Mouse (Mus musculus) heart, embryonic 16.5 days (tissue): ENCODE results near the gene Bend6. TPM values are rescaled to one million over a fixed set of nuclear protein-coding genes. Genes with fewer than 3 reads are reported as not detected.

Source experiments
- ATAC-seq: fragments of 200-750 bp; cut with Nextera tagmentation; replicated peaks from 2 replicates; pipeline ENCODE4 v1.8.0; 2017; ENCODE audit warnings: moderate number of reproducible peaks; ENCODE audit not compliant: insufficient read depth, low FRiP score; ENCODE audit errors: extremely low read depth
- H3K27ac ChIP-seq: fragments of 300-500 bp; sonication (generic); 2 replicates; pipeline ENCODE4 v1.5.1; 2014; ENCODE audit warnings: mild to moderate bottlenecking, low read length, control low read depth, moderate library complexity
- H3K27me3 ChIP-seq: fragments of 300-500 bp; sonication (generic); 2 replicates; pipeline ENCODE4 v1.6.1; 2014; ENCODE audit warnings: low read length, mixed read lengths; ENCODE audit not compliant: control insufficient read depth, insufficient read depth
- H3K36me3 ChIP-seq: fragments of 300-500 bp; sonication (generic); 2 replicates; pipeline ENCODE4 v1.6.1; 2014; ENCODE audit not compliant: control insufficient read depth, insufficient read depth
- H3K4me1 ChIP-seq: fragments of 300-500 bp; sonication (generic); 2 replicates; pipeline ENCODE4 v1.6.1; 2014; ENCODE audit warnings: low read length, mixed read lengths; ENCODE audit not compliant: control insufficient read depth, insufficient read depth
- H3K4me2 ChIP-seq: fragments of 300-500 bp; sonication (generic); 2 replicates; pipeline ENCODE4 v1.6.1; 2014; ENCODE audit warnings: low read depth, mild to moderate bottlenecking, control low read depth, low read length
- H3K4me3 ChIP-seq: fragments of 300-500 bp; sonication (generic); 2 replicates; pipeline ENCODE4 v1.5.1; 2014; ENCODE audit warnings: mild to moderate bottlenecking, control low read depth, low read length
- H3K9ac ChIP-seq: fragments of 300-500 bp; sonication (generic); 2 replicates; pipeline ENCODE4 v1.6.1; 2014; ENCODE audit warnings: low read length, control low read depth
- H3K9me3 ChIP-seq: fragments of 300-500 bp; sonication (generic); replicated peaks from 2 replicates; pipeline ENCODE4 v1.6.1; 2016; ENCODE audit warnings: low read length; ENCODE audit not compliant: control insufficient read depth
- WGBS: fragments of 180-500 bp; shearing (Covaris S2); extraction: QIAGEN DNeasy Blood & Tissue Kit; methylation state at CpG from one replicate; pipeline ENCODE4 v1.1.7; 2014; 5-methylcytosine and 5-hydroxymethylcytosine counted together
- polyA plus RNA-seq: library from polyadenylated mRNA; unstranded; fragments of >200 nt; fragmentation: Nextera tagmentation; extraction: Ambion mirVana; gene quantifications from 2 replicates; pipeline ENCODE4 v1.2.1, GENCODE M21; 2015

The Bend6 gene
- polyA plus RNA-seq: 3.9 and 5.0 TPM in 2 replicates

DNA sequence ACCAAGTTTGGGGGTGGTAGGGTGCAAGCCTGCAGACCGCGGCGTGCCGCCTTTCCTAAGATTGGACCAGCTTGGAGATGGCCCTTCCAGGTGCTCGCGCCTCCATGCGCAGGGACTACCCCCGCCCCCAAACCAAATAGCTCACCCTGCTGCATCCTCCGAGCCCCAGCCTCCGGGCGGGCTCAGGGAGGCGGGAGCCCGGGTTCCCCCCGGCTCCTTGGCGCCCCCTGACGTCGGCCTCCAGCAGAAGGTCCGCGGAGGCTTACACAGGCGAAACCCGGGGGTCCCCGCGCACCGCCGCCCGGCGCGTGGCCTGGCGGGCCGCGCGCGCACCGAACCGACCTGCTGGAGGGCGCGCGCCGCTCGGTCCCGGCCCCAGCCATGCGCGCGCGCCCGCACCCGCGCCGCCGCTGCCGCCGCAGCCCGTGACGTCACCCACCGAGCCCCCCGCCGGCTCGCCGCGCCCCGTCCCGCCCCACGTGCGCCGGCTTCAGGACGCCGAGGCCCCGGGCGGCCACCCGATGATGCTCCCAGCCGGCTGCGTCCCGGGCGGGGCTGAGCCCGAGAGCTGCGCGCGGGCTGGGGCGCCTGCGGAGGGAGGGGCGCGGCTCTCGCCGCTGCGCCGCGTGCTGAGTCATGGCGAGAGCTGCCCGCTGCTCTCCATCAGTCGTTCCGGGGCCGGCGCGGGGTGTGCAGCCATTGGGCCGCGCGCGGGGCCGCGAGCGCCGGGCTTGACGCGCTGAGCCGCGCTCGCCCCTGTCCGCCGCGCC lies at the start of gene Bend6:
TSS of gene Bend6 (minus strand) at position 396 of the 770 bp plus-strand sequence.
- Histone ChIP-seq H3K4me1 (peaks cover 13% of the 10 kb centered on the region), H3K9ac (peak within 1 kb of the TSS; percentile 77), H3K4me2 (peak within 1 kb of the TSS; percentile 97), H3K9me3 (no peaks in the 10 kb centered on the region), H3K27ac (no peak within 1 kb of the TSS), H3K4me3 (peak within 1 kb of the TSS; percentile 67), H3K36me3 (no peaks in the 10 kb centered on the region), H3K27me3 (peaks cover 19% of the 10 kb centered on the region)
- under 1% methylated on average over 105 of the region's 110 CpGs for WGBS
- peak; percentile 80 for ATAC-seq

GRCm38 (mm10) chr1:33955626-33956025 lies 48.0 kb upstream of the Bend6 start:
- Histone ChIP-seq H3K4me3 (no peak overlapping the region), H3K9me3 (no peaks in the 10 kb centered on the region), H3K27me3 (no peaks in the 10 kb centered on the region), H3K4me1 (0 out of 2 replicates have a peak, but pooled peaks cover 3% of the 10 kb centered on the region), H3K9ac (no peak overlapping the region), H3K27ac (no peak overlapping the region), H3K36me3 (no peaks in the 10 kb centered on the region), H3K4me2 (no peak overlapping the region)
- ATAC-seq: no peak
- 92% methylated on average over 6 of the region's 6 CpGs for WGBS

DNA sequence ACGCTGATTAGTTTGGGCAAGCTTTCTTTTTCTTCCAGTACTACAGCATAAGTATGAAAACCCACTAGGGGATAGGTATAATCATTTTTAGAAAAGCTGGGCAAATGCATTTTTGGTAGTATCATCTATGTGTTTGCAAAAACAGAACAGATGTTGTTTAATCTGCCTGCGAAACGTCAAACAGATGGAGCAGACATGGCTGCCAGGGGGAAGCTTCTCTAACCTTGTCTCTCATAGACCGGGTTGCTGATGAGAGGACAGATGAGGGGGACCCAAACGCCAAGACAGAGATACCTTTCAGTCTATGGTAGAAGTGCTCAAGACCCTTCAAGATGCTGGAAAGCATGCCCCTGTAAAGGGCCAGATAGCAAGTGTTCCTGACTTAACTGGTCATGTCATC lies 40.9 kb upstream of the Bend6 start:
- H3K36me3 ChIP-seq: no peaks in the 10 kb centered on the region
- H3K9me3 ChIP-seq: no peaks in the 10 kb centered on the region
- H3K27ac ChIP-seq: no peak overlapping the region
- no peak for ATAC-seq
- no peak overlapping the region for H3K4me3 ChIP-seq
- H3K9ac ChIP-seq: no peak overlapping the region
- no peak overlapping the region for H3K4me2 ChIP-seq
- WGBS: 82% methylated on average over 5 of the region's 5 CpGs
- H3K27me3 ChIP-seq: no peaks in the 10 kb centered on the region
- peaks cover 25% of the 10 kb centered on the region for H3K4me1 ChIP-seq

- peak overlapping the region; percentile 86 for H3K27ac ChIP-seq
- ATAC-seq: no peak
- no peak overlapping the region for H3K4me3 ChIP-seq
- 80% methylated on average over 6 of the region's 6 CpGs for WGBS
- H3K9me3 ChIP-seq: no peaks in the 10 kb centered on the region
- no peaks in the 10 kb centered on the region for H3K36me3 ChIP-seq
- no peak overlapping the region; the same call in 1 of the 2 replicates for H3K9ac ChIP-seq
- no peaks in the 10 kb centered on the region for H3K27me3 ChIP-seq
- no peak overlapping the region for H3K4me2 ChIP-seq
- H3K4me1 ChIP-seq: peaks cover 25% of the 10 kb centered on the region
These were observed 40.2 kb upstream of the Bend6 start for GRCm38 (mm10) chr1:33947838-33948237.

- Histone ChIP-seq H3K4me1 (peaks cover 25% of the 10 kb centered on the region), H3K27me3 (no peaks in the 10 kb centered on the region), H3K27ac (peak overlapping the region; percentile 86), H3K4me3 (no peak overlapping the region), H3K9me3 (no peaks in the 10 kb centered on the region), H3K36me3 (no peaks in the 10 kb centered on the region), H3K9ac (0 out of 2 replicates have a peak overlapping the region, but pooled peaks have one; percentile 7), H3K4me2 (no peak overlapping the region)
- ATAC-seq: peak; percentile 84
- 56% methylated on average over 12 of the region's 12 CpGs for WGBS
These were observed 39.2 kb upstream of the Bend6 start for GRCm38 (mm10) chr1:33946601-33947395.

GRCm38 (mm10) chr1:33945756-33946155 lies 38.1 kb upstream of the Bend6 start:
- Histone ChIP-seq H3K4me2 (peak overlapping the region; percentile 57), H3K4me1 (peaks cover 25% of the 10 kb centered on the region), H3K4me3 (no peak overlapping the region), H3K36me3 (no peaks in the 10 kb centered on the region), H3K27ac (peak overlapping the region; percentile 79), H3K9me3 (no peaks in the 10 kb centered on the region), H3K27me3 (no peaks in the 10 kb centered on the region), H3K9ac (peak overlapping the region; percentile 34)
- no peak for ATAC-seq
- WGBS: 76% methylated on average over 6 of the region's 6 CpGs

GRCm38 (mm10) chr1:33944977-33945750 lies 37.5 kb upstream of the Bend6 start:
- WGBS: 27% methylated on average over 17 of the region's 17 CpGs
- Histone ChIP-seq H3K4me3 (peak overlapping the region; percentile 34), H3K27ac (peak overlapping the region; percentile 79), H3K4me2 (peak overlapping the region; percentile 57), H3K9ac (peak overlapping the region; percentile 34), H3K4me1 (peaks cover 25% of the 10 kb centered on the region), H3K36me3 (no peaks in the 10 kb centered on the region), H3K27me3 (no peaks in the 10 kb centered on the region), H3K9me3 (no peaks in the 10 kb centered on the region)
- ATAC-seq: peak; percentile 88

DNA sequence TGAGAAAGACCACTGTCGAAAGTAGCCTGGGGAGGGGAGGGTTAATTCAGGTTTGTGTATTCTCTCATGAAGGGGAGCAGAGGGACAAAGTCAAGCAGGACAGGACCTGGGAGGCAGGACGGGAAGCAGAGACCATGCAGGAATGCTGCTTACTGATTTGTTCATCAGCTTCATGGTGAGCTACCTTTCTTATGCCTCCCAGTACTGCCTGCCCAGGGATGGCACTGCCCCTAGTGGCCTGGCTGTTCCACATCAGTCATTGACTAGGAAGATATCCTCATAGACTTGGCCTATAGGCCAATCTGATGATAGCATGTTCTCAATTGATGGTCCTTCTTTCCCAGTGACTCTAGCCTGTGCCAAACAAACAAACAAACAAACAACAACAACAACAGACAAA lies 36.3 kb upstream of the Bend6 start:
- Histone ChIP-seq H3K27ac (no peak overlapping the region), H3K27me3 (no peaks in the 10 kb centered on the region), H3K9ac (no peak overlapping the region), H3K9me3 (no peaks in the 10 kb centered on the region), H3K4me3 (no peak overlapping the region), H3K36me3 (no peaks in the 10 kb centered on the region), H3K4me1 (peaks cover 25% of the 10 kb centered on the region), H3K4me2 (no peak overlapping the region)
- 79% methylated on average over 2 of the region's 2 CpGs for WGBS
- ATAC-seq: no peak
